8 mouse cellular contexts compared by ENCODE assay signal in genomic region chr9:59565600-59565999, GRCm38 (mm10). TPM values are rescaled to one million over a fixed set of nuclear protein-coding genes. Genes with fewer than 3 reads are reported as not detected.
DNase-seq lines count a peak whose midpoint lies in the region; ATAC-seq and TF ChIP-seq lines count a peak whose summit lies in the region.

No protein-coding gene starts in this region.

- H3K4me3 ChIP-seq in forebrain, embryonic 14.5 days (ENCODE audit: low read depth, low read length), result no peak overlapping the region
- H3K4me3 ChIP-seq in forebrain, embryonic 13.5 days, result no peak overlapping the region
- no peak overlapping the region for H3K4me3 ChIP-seq in midbrain, postnatal 0 days (ENCODE audit: low read depth, low read length)

- H3K9ac ChIP-seq in forebrain, embryonic 14.5 days (ENCODE audit: low read length), result no peak overlapping the region
- no peak overlapping the region for H3K9ac ChIP-seq in forebrain, embryonic 13.5 days
- no peak overlapping the region for H3K9ac ChIP-seq in midbrain, postnatal 0 days (replicated peaks; ENCODE audit: low read length, poor library complexity, severe bottlenecking)

- intact Hi-C loops in heart, postnatal 14 days (cut with DNase I), result loop anchor here (5.0 to 10.0 kb wide), 4 partner anchors 107 to 551 kb away; partner anchors contain the start of gene Bbs4
- intact Hi-C loops in left cerebral cortex, postnatal 25 days (cut with DNase I), result loop anchor here (2.0 to 10.0 kb wide), 2 partner anchors 79 to 211 kb away; partner anchors contain the start of genes Arih1 and Bbs4

- TF ChIP-seq CTCF in midbrain, postnatal 0 days (IDR thresholded peaks at IDR 0.05), result peak; percentile 85

- H3K9me3 ChIP-seq in forebrain, embryonic 14.5 days (replicated peaks; ENCODE audit: control insufficient read depth, low read length), result no peaks in the 10 kb centered on the region
- no peaks in the 10 kb centered on the region for H3K9me3 ChIP-seq in forebrain, embryonic 13.5 days (replicated peaks)
- H3K9me3 ChIP-seq in midbrain, postnatal 0 days (ENCODE audit: low read length), result no peaks in the 10 kb centered on the region

- no peak for ATAC-seq in forebrain, embryonic 14.5 days
- ATAC-seq in forebrain, embryonic 13.5 days, result no peak
- ATAC-seq in midbrain, postnatal 0 days (ENCODE audit: low FRiP score), result no peak; the same call in 1 of the 2 replicates

- WGBS in forebrain, embryonic 14.5 days, result 32% methylated on average over 4 of the region's 4 CpGs
- 36% methylated on average over 4 of the region's 4 CpGs for WGBS in forebrain, embryonic 13.5 days
- 34% methylated on average over 4 of the region's 4 CpGs for WGBS in midbrain, postnatal 0 days

- H3K4me2 ChIP-seq in forebrain, embryonic 14.5 days (ENCODE audit: low read length), result no peak overlapping the region
- no peak overlapping the region for H3K4me2 ChIP-seq in forebrain, embryonic 13.5 days
- no peak overlapping the region for H3K4me2 ChIP-seq in midbrain, postnatal 0 days (ENCODE audit: low read depth, low read length, poor library complexity, severe bottlenecking)

- no peaks in the 10 kb centered on the region for H3K4me1 ChIP-seq in forebrain, embryonic 14.5 days (ENCODE audit: control insufficient read depth, insufficient read depth, low read length)
- no peaks in the 10 kb centered on the region for H3K4me1 ChIP-seq in forebrain, embryonic 13.5 days
- no peaks in the 10 kb centered on the region for H3K4me1 ChIP-seq in midbrain, postnatal 0 days (ENCODE audit: insufficient read depth, low read length)

- no peaks in the 10 kb centered on the region for H3K27me3 ChIP-seq in forebrain, embryonic 14.5 days (replicated peaks; ENCODE audit: control insufficient read depth, insufficient read depth, low read length)
- no peaks in the 10 kb centered on the region for H3K27me3 ChIP-seq in forebrain, embryonic 13.5 days
- H3K27me3 ChIP-seq in midbrain, postnatal 0 days (ENCODE audit: insufficient read depth, low read length), result no peaks in the 10 kb centered on the region

- peaks cover 46% of the 10 kb centered on the region for H3K36me3 ChIP-seq in forebrain, embryonic 14.5 days (ENCODE audit: control insufficient read depth, insufficient read depth, low read length)
- H3K36me3 ChIP-seq in forebrain, embryonic 13.5 days (ENCODE audit: poor library complexity, severe bottlenecking), result peaks cover 47% of the 10 kb centered on the region
- peaks cover 34% of the 10 kb centered on the region for H3K36me3 ChIP-seq in midbrain, postnatal 0 days (ENCODE audit: insufficient read depth, low read length)

- no peak overlapping the region for H3K27ac ChIP-seq in forebrain, embryonic 14.5 days (ENCODE audit: low read depth, low read length)
- no peak overlapping the region for H3K27ac ChIP-seq in forebrain, embryonic 13.5 days
- no peak overlapping the region; the same call in 1 of the 2 replicates for H3K27ac ChIP-seq in midbrain, postnatal 0 days (ENCODE audit: low read depth, low read length)

- peak; percentile 67 for DNase-seq in forebrain, embryonic 14.5 days (ENCODE audit: low spot score)
- DNase-seq in adrenal gland, adult 2 months, result peak; percentile 88
- peak; percentile 61 for DNase-seq in embryo, embryonic 9.5 days (ENCODE audit: extremely low spot score)
- DNase-seq in heart, postnatal 14 days, result peak; percentile 81 to 85
- DNase-seq in left cerebral cortex, postnatal 25 days (ENCODE audit: low spot score in 2 of 2), result peak; percentile 64 to 79
- peak; percentile 70 for DNase-seq in midbrain, postnatal 0 days (ENCODE audit: low spot score)
- peak; percentile 72 to 87 for DNase-seq in spleen, postnatal 4 days (ENCODE audit: low spot score in 2 of 2)

RNA-seq across cellular contexts. Expression of gene Celf6, which starts 12.1 kb away (rescaled TPM):
- 14.0 and 20.3 TPM in 2 replicates for polyA plus RNA-seq in forebrain, embryonic 14.5 days (2014; fragmentation: Nextera tagmentation; extraction: Ambion mirVana)
- 19.5 and 25.5 TPM in 2 replicates for polyA plus RNA-seq in forebrain, embryonic 13.5 days (2015; fragmentation: Nextera tagmentation; extraction: Ambion mirVana)
- 1 to 10 TPM; 3.0 to 8.6 TPM for total RNA-seq in adrenal gland, adult 2 months (2021)
- polyA plus RNA-seq in adrenal gland, adult 2 months (2012; rRNA removed), result 3.9 and 13.9 TPM in 2 replicates
- under 1 TPM in 1 of 2 experiments, not detected in 1; 0.10 TPM for total RNA-seq in heart, postnatal 14 days (2021)
- 10 to 100 TPM; 25.0 to 29.1 TPM for total RNA-seq in left cerebral cortex, postnatal 25 days (2021)
- 77.9 and 81.1 TPM in 2 replicates for total RNA-seq in midbrain, postnatal 0 days (2014; rRNA removed)
- polyA plus RNA-seq in midbrain, postnatal 0 days (2015; fragmentation: Nextera tagmentation; extraction: Ambion mirVana), result 47.3 and 59.6 TPM in 2 replicates

RNA-seq across cellular contexts. Expression of gene Tmem202, which starts 26.0 kb away (rescaled TPM):
- 0.27 and 0.82 TPM in 2 replicates for polyA plus RNA-seq in forebrain, embryonic 14.5 days (2014; fragmentation: Nextera tagmentation; extraction: Ambion mirVana)
- polyA plus RNA-seq in forebrain, embryonic 13.5 days (2015; fragmentation: Nextera tagmentation; extraction: Ambion mirVana), result 0.49 TPM in 1 of 2 replicates, not detected in the other
- total RNA-seq in adrenal gland, adult 2 months (2021), result 1 to 10 TPM; 2.5 to 3.5 TPM
- 4.1 and 4.4 TPM in 2 replicates for polyA plus RNA-seq in adrenal gland, adult 2 months (2012; rRNA removed)
- under 1 TPM; 0.56 to 0.67 TPM for total RNA-seq in heart, postnatal 14 days (2021)
- total RNA-seq in left cerebral cortex, postnatal 25 days (2021), result 1 to 10 TPM; 3.9 to 4.4 TPM
- 0.99 and 2.3 TPM in 2 replicates for total RNA-seq in midbrain, postnatal 0 days (2014; rRNA removed)
- 1.4 and 1.6 TPM in 2 replicates for polyA plus RNA-seq in midbrain, postnatal 0 days (2015; fragmentation: Nextera tagmentation; extraction: Ambion mirVana)

RNA-seq across cellular contexts. Expression of gene Hexa, which starts 26.3 kb away (rescaled TPM):
- polyA plus RNA-seq in forebrain, embryonic 14.5 days (2014; fragmentation: Nextera tagmentation; extraction: Ambion mirVana), result 60.7 and 61.6 TPM in 2 replicates
- 35.8 and 38.8 TPM in 2 replicates for polyA plus RNA-seq in forebrain, embryonic 13.5 days (2015; fragmentation: Nextera tagmentation; extraction: Ambion mirVana)
- total RNA-seq in adrenal gland, adult 2 months (2021), result 100 to 1,000 TPM; 134 to 162 TPM
- polyA plus RNA-seq in adrenal gland, adult 2 months (2012; rRNA removed), result 123 and 137 TPM in 2 replicates
- 10 to 100 TPM; 33.2 to 33.9 TPM for total RNA-seq in heart, postnatal 14 days (2021)
- 10 to 100 TPM; 49.4 to 49.5 TPM for total RNA-seq in left cerebral cortex, postnatal 25 days (2021)
- 49.6 and 53.8 TPM in 2 replicates for total RNA-seq in midbrain, postnatal 0 days (2014; rRNA removed)
- 43.6 and 48.4 TPM in 2 replicates for polyA plus RNA-seq in midbrain, postnatal 0 days (2015; fragmentation: Nextera tagmentation; extraction: Ambion mirVana)

RNA-seq across cellular contexts. Expression of gene Parp6, which starts 51.5 kb away (rescaled TPM):
- polyA plus RNA-seq in forebrain, embryonic 14.5 days (2014; fragmentation: Nextera tagmentation; extraction: Ambion mirVana), result 211 and 219 TPM in 2 replicates
- 154 and 155 TPM in 2 replicates for polyA plus RNA-seq in forebrain, embryonic 13.5 days (2015; fragmentation: Nextera tagmentation; extraction: Ambion mirVana)
- total RNA-seq in adrenal gland, adult 2 months (2021), result 10 to 100 TPM; 25.3 to 32.9 TPM
- polyA plus RNA-seq in adrenal gland, adult 2 months (2012; rRNA removed), result 6.0 and 6.5 TPM in 2 replicates
- 10 to 100 TPM; 18.5 to 22.2 TPM for total RNA-seq in heart, postnatal 14 days (2021)
- total RNA-seq in left cerebral cortex, postnatal 25 days (2021), result 100 to 1,000 TPM; 173 TPM
- 136 and 154 TPM in 2 replicates for total RNA-seq in midbrain, postnatal 0 days (2014; rRNA removed)
- 170 and 187 TPM in 2 replicates for polyA plus RNA-seq in midbrain, postnatal 0 days (2015; fragmentation: Nextera tagmentation; extraction: Ambion mirVana)
